Mouse (Mus musculus): ENCODE measurements around the gene Trip4. TPM values are rescaled to one million over a fixed set of nuclear protein-coding genes. Genes with fewer than 3 reads are reported as not detected.

Gene Trip4
- polyA plus RNA-seq, 1 experiment from 2014 or later, result 41.6 TPM

Other genes starting within 250 kb of the Trip4 start
- 294 and 296 TPM in 2 replicates for gene Oaz2, start 240.8 kb downstream of the Trip4 start, polyA plus RNA-seq (2016; fragmentation: Nextera tagmentation; extraction: Ambion mirVana)
- gene Zfp609, start 81.2 kb downstream of the Trip4 start, polyA plus RNA-seq (2016; fragmentation: Nextera tagmentation; extraction: Ambion mirVana), result 8.7 and 9.3 TPM in 2 replicates
- 245 and 259 TPM in 2 replicates for gene Pclaf, start 18.6 kb downstream of the Trip4 start, polyA plus RNA-seq (2016; fragmentation: Nextera tagmentation; extraction: Ambion mirVana)
- gene Csnk1g1, start 130 bp upstream of the Trip4 start, polyA plus RNA-seq (2016; fragmentation: Nextera tagmentation; extraction: Ambion mirVana), result 16.6 and 18.1 TPM in 2 replicates
- 527 and 542 TPM in 2 replicates for gene Ppib, start 151.4 kb upstream of the Trip4 start, polyA plus RNA-seq (2016; fragmentation: Nextera tagmentation; extraction: Ambion mirVana)
- gene Snx22, start 160.9 kb upstream of the Trip4 start, polyA plus RNA-seq (2016; fragmentation: Nextera tagmentation; extraction: Ambion mirVana), result 4.6 and 4.9 TPM in 2 replicates
- 126 and 128 TPM in 2 replicates for gene Snx1, start 217.8 kb upstream of the Trip4 start, polyA plus RNA-seq (2016; fragmentation: Nextera tagmentation; extraction: Ambion mirVana)
- gene Ciao2a, start 217.8 kb upstream of the Trip4 start, polyA plus RNA-seq (2016; fragmentation: Nextera tagmentation; extraction: Ambion mirVana), result 172 and 176 TPM in 2 replicates
- gene Dapk2, start 249.4 kb upstream of the Trip4 start, polyA plus RNA-seq (2016; fragmentation: Nextera tagmentation; extraction: Ambion mirVana), result 5.2 and 5.7 TPM in 2 replicates

Data from limb, embryonic 12.5 days (tissue).